Mouse (Mus musculus): ENCODE results near the gene Atp6v0a1. TPM values are rescaled to one million over a fixed set of nuclear protein-coding genes. Genes with fewer than 3 reads are reported as not detected.
A peak's percentile ranks its signal among the peaks of the same experiment; 100 is the strongest.
"Not testable (repeated sequence)": the region's sequence is repeated elsewhere in the genome, so short reads cannot be mapped to it uniquely, and the experiment has no call there.

The Atp6v0a1 gene
- polyA plus RNA-seq, 2 experiments from 2014 or later, result 7.0 to 15.7 TPM

- no peak for ATAC-seq
Observed at GRCm38 (mm10) chr11:100982087-100982486, 27.2 kb upstream of the Atp6v0a1 start.

GRCm38 (mm10) chr11:100983125-100983777, 26.0 kb upstream of the Atp6v0a1 start:
- ATAC-seq, result peak; percentile 72

- no peak for ATAC-seq
Observed at GRCm38 (mm10) chr11:100983778-100984131, 25.5 kb upstream of the Atp6v0a1 start.

GRCm38 (mm10) chr11:100985607-100986006, 23.6 kb upstream of the Atp6v0a1 start:
- ATAC-seq, result no peak

- ATAC-seq, result no peak
Observed at GRCm38 (mm10) chr11:100988674-100989073, 20.6 kb upstream of the Atp6v0a1 start.

GRCm38 (mm10) chr11:100989666-100990065, 19.6 kb upstream of the Atp6v0a1 start:
- ATAC-seq, result no peak

GRCm38 (mm10) chr11:100991027-100991534, 18.2 kb upstream of the Atp6v0a1 start:
- ATAC-seq, result no peak

- ATAC-seq, result no peak
Observed at GRCm38 (mm10) chr11:100993437-100993836, 15.8 kb upstream of the Atp6v0a1 start.

- ATAC-seq, result no peak
Observed at GRCm38 (mm10) chr11:100994233-100994632, 15.0 kb upstream of the Atp6v0a1 start.

GRCm38 (mm10) chr11:100994655-100995054, 14.6 kb upstream of the Atp6v0a1 start:
- no peak for ATAC-seq

GRCm38 (mm10) chr11:100996501-100996900, 12.8 kb upstream of the Atp6v0a1 start:
- no peak for ATAC-seq

- ATAC-seq, result no peak
Observed at GRCm38 (mm10) chr11:100998836-100999235, 10.4 kb upstream of the Atp6v0a1 start.

- ATAC-seq, result no peak
Observed at GRCm38 (mm10) chr11:100999254-100999653, 10.0 kb upstream of the Atp6v0a1 start.

GRCm38 (mm10) chr11:101001875-101002552, 7.2 kb upstream of the Atp6v0a1 start:
- ATAC-seq, result not testable (repeated sequence)

- no peak for ATAC-seq
Observed at GRCm38 (mm10) chr11:101003025-101003685, 6.1 kb upstream of the Atp6v0a1 start.

GRCm38 (mm10) chr11:101008206-101009045, 826 bp upstream of the Atp6v0a1 start:
- ATAC-seq, result peak; percentile 87

GRCm38 (mm10) chr11:101009888-101010784, 884 bp downstream of the Atp6v0a1 start:
- ATAC-seq, result peak; percentile 14

- ATAC-seq, result no peak
Observed at GRCm38 (mm10) chr11:101011641-101012040, 2.4 kb downstream of the Atp6v0a1 start.

- ATAC-seq, result no peak
Observed at GRCm38 (mm10) chr11:101023371-101023770, 14.1 kb downstream of the Atp6v0a1 start.

GRCm38 (mm10) chr11:101024001-101024400, 14.7 kb downstream of the Atp6v0a1 start:
- no peak for ATAC-seq

GRCm38 (mm10) chr11:101027121-101027520, 17.9 kb downstream of the Atp6v0a1 start:
- no peak for ATAC-seq

- no peak for ATAC-seq
Observed at GRCm38 (mm10) chr11:101029320-101029719, 20.1 kb downstream of the Atp6v0a1 start.

Measured in CD4-positive, CD25-positive, alpha-beta regulatory T cell, adult 4 months (primary cell).